Mouse (Mus musculus) urinary bladder, postnatal 0 days (tissue): ENCODE measurements around the gene Ryr2. TPM values are rescaled to one million over a fixed set of nuclear protein-coding genes. Genes with fewer than 3 reads are reported as not detected.

Source experiments
- polyA plus RNA-seq: library from polyadenylated mRNA; unstranded; fragments of >200 nt; fragmentation: Nextera tagmentation; extraction: Ambion mirVana; gene quantifications from 2 replicates; pipeline ENCODE4 v1.2.1, GENCODE M21; 2015

Gene Ryr2
- polyA plus RNA-seq, result 0.76 and 0.86 TPM in 2 replicates

GRCm38 (mm10) chr13:12106662-12107632, at the start of gene Ryr2:
Ryr2 (minus strand) TSS chr13:12106945.

Other genes with a start within 250 kb of the Ryr2 start
- 4.7 and 4.9 TPM in 2 replicates for gene Mtr, start 151.2 kb upstream of the Ryr2 start, polyA plus RNA-seq
- 1.2 and 1.4 TPM in 2 replicates for gene Actn2, start 233.8 kb upstream of the Ryr2 start, polyA plus RNA-seq